Comparison of ENCODE assay signal across 23 mouse cellular contexts in the genomic region with DNA sequence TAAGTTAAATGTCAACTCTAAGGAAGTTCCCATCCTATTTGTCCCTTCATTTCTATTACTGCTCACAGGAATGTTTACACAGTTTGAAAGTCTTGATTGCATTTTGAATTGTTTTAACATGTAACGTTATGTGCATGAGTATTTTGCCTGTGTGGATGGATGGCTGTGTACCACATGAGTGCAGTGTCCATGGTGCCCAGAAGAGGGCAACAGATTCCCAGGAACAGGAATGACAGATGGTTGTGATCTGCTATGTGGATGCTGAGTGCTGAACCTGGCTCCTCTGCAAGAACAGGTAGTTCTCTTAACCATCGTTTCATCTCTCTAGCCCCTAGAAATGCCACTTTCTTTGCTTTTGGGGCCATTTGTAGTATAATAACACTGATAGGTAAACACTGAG.
DNase-seq lines count a peak whose midpoint lies in the region; ATAC-seq and TF ChIP-seq lines count a peak whose summit lies in the region.
"Had no signal": no experiment of that assay in that cellular context is flagged by ENCODE, and none has a peak within 500 bp of the region (broad histone marks: within the 10 kb centered on the region; RNA-seq: fewer than 3 reads in every experiment).

No protein-coding gene starts in this region.

- no peaks in the 10 kb centered on the region for H3K27me3 ChIP-seq in hindbrain, postnatal 0 days (ENCODE audit: insufficient read depth, low read length)
- no peaks in the 10 kb centered on the region for H3K27me3 ChIP-seq in hindbrain, embryonic 12.5 days
- H3K27me3 ChIP-seq: CH12.LX; heart, embryonic 13.5 days; limb, embryonic 12.5 days; liver, embryonic 15.5 days; megakaryocyte, embryonic 14.5 days; stomach, embryonic 15.5 days had no signal

- H3K4me3 ChIP-seq in hindbrain, postnatal 0 days (ENCODE audit: low read length): no peak overlapping the region
- H3K4me3 ChIP-seq in hindbrain, embryonic 12.5 days: no peak overlapping the region
- H3K4me3 ChIP-seq: erythroblast, embryonic 14.5 days; heart, embryonic 13.5 days; limb, embryonic 12.5 days; liver, embryonic 15.5 days; stomach, embryonic 15.5 days had no signal

- H3K36me3 ChIP-seq in hindbrain, postnatal 0 days (ENCODE audit: insufficient read depth, low read length): no peaks in the 10 kb centered on the region
- no peaks in the 10 kb centered on the region for H3K36me3 ChIP-seq in hindbrain, embryonic 12.5 days
- H3K36me3 ChIP-seq: heart, embryonic 13.5 days; limb, embryonic 12.5 days; liver, embryonic 15.5 days; stomach, embryonic 15.5 days had no signal

- no peak overlapping the region for H3K27ac ChIP-seq in hindbrain, postnatal 0 days
- no peak overlapping the region for H3K27ac ChIP-seq in hindbrain, embryonic 12.5 days
- H3K27ac ChIP-seq: heart, embryonic 13.5 days; limb, embryonic 12.5 days; liver, embryonic 15.5 days; stomach, embryonic 15.5 days had no signal

- WGBS in hindbrain, postnatal 0 days: 86% methylated on average over 2 of the region's 2 CpGs
- WGBS in hindbrain, embryonic 12.5 days: 92% methylated on average over 2 of the region's 2 CpGs

- no peaks in the 10 kb centered on the region for H3K9me3 ChIP-seq in hindbrain, postnatal 0 days (ENCODE audit: low read length)
- no peaks in the 10 kb centered on the region for H3K9me3 ChIP-seq in hindbrain, embryonic 12.5 days (replicated peaks)
- H3K9me3 ChIP-seq: liver, embryonic 15.5 days; stomach, embryonic 15.5 days had no signal

- no peak for DNase-seq in hindbrain, postnatal 0 days (ENCODE audit: low spot score)
- peak; percentile 3 for DNase-seq in right cerebral cortex, postnatal 14 days
- no peak for DNase-seq in right cerebral cortex, postnatal 4 days
- DNase-seq in NIH3T3 (ENCODE audit: low read depth): peak; percentile 5
- DNase-seq in urinary bladder, postnatal 36 days (ENCODE audit: low spot score in 2 of 2): no peak
- no peak for DNase-seq in frontal cortex, postnatal 25 days (ENCODE audit: low spot score in 2 of 2)
- DNase-seq: cerebellum, adult 11 months; cerebellum, postnatal 36 days; heart, postnatal 36 days; kidney, postnatal 10 days; lung, postnatal 14 days; right cerebral cortex, adult 18-20 months; spleen, adult 18-20 months had no signal

- H3K4me2 ChIP-seq in hindbrain, postnatal 0 days (ENCODE audit: low read depth, low read length): no peak overlapping the region
- H3K4me2 ChIP-seq in hindbrain, embryonic 12.5 days (replicated peaks): no peak overlapping the region
- H3K4me2 ChIP-seq: heart, embryonic 13.5 days; limb, embryonic 12.5 days; liver, embryonic 15.5 days; stomach, embryonic 15.5 days had no signal

- no peaks in the 10 kb centered on the region for H3K4me1 ChIP-seq in hindbrain, postnatal 0 days (ENCODE audit: insufficient read depth, low read length)
- no peaks in the 10 kb centered on the region for H3K4me1 ChIP-seq in hindbrain, embryonic 12.5 days
- H3K4me1 ChIP-seq: heart, embryonic 13.5 days; limb, embryonic 12.5 days; liver, embryonic 15.5 days; megakaryocyte, embryonic 14.5 days; stomach, embryonic 15.5 days had no signal

- no peak overlapping the region for H3K9ac ChIP-seq in hindbrain, postnatal 0 days (replicated peaks; ENCODE audit: low read length)
- H3K9ac ChIP-seq in hindbrain, embryonic 12.5 days: no peak overlapping the region
- H3K9ac ChIP-seq: heart, embryonic 13.5 days; limb, embryonic 12.5 days; liver, embryonic 15.5 days; stomach, embryonic 15.5 days had no signal

- ATAC-seq in hindbrain, postnatal 0 days: no peak
- ATAC-seq in hindbrain, embryonic 12.5 days (ENCODE audit: low FRiP score): no peak
- ATAC-seq: forebrain, embryonic 14.5 days; midbrain, embryonic 16.5 days had no signal

- peak; percentile 21; the same call in 1 of the 2 replicates for TF ChIP-seq CTCF in hindbrain, postnatal 0 days (IDR thresholded peaks at IDR 0.05; ENCODE audit: low read depth)

Comparison
In these comparisons a context has a peak if more than half of its experiments do, and no peak if none do; other contexts are left out.
1. DNase-seq: peak in right cerebral cortex, postnatal 14 days (single experiment) and NIH3T3 (single experiment); none in hindbrain, postnatal 0 days (single experiment), right cerebral cortex, postnatal 4 days (single experiment), urinary bladder, postnatal 36 days (0 of 2) and frontal cortex, postnatal 25 days (0 of 2).